23 mouse cellular contexts compared by ENCODE assay signal in the genomic region with DNA sequence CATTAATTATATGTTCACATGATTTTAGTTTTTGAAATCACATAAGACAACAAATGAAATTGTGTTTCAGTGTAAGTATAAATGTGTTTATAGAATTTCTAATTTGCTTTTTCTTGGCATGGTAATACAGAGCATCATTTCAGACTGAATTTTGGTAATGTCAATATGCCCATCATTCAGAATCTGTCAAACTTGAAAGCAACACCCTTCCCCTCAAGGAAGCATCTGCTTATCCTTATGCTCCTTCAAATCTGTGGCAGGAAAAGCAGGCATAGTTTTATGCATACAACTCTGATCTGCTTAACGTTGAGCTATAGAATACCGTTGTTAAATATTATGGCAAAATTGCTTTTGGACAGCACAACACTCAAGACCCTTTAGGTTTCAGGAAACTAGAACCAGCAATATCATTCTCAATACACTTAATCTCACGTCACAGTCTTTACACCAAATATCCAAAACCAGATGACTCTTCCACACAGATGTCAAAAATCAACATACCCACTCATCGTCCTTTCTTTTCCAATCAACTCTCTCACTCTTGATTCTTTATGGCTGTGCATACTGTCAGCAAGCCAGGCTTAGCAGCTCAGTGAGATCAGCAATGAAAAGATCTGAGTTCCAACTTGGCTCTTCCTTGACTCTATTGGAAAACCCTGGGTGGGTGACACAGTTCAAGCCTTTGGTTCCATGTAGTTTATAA.
"Had no signal": no experiment of that assay in that cellular context is flagged by ENCODE, and none has a peak within 500 bp of the region (broad histone marks: within the 10 kb centered on the region; RNA-seq: fewer than 3 reads in every experiment).

No protein-coding gene starts in this region.

- H3K9me3 ChIP-seq: limb, embryonic 15.5 days; midbrain, embryonic 12.5 days; midbrain, embryonic 15.5 days; neural tube, embryonic 12.5 days had no signal

- H3K36me3 ChIP-seq: midbrain, embryonic 15.5 days; neural tube, embryonic 15.5 days had no signal

- ATAC-seq: liver, postnatal 0 days; lung, postnatal 0 days; midbrain, embryonic 15.5 days had no signal

- H3K4me2 ChIP-seq: limb, embryonic 12.5 days; limb, embryonic 15.5 days; liver, embryonic 11.5 days; lung, embryonic 14.5 days; midbrain, embryonic 12.5 days; midbrain, embryonic 15.5 days; neural tube, embryonic 12.5 days; neural tube, embryonic 15.5 days had no signal

- DNase-seq: kidney, postnatal 36 days; layer of hippocampus, adult 9-11 months; left cerebral cortex, postnatal 4 days; liver, postnatal 0 days; lung, embryonic 14.5 days; right cerebral cortex, adult 18-20 months; right cerebral cortex, postnatal 14 days; right cerebral cortex, postnatal 4 days; thymus, adult 2 months; thymus, postnatal 14 days; thymus, postnatal 4 days had no signal

- H3K9ac ChIP-seq: limb, embryonic 12.5 days; limb, embryonic 15.5 days; liver, embryonic 14.5 days; liver, postnatal 0 days; lung, embryonic 14.5 days; midbrain, embryonic 12.5 days; midbrain, embryonic 15.5 days; neural tube, embryonic 12.5 days; neural tube, embryonic 15.5 days had no signal

- H3K27ac ChIP-seq: kidney, postnatal 0 days; limb, embryonic 12.5 days; limb, embryonic 15.5 days; liver, embryonic 14.5 days; macrophage; midbrain, embryonic 12.5 days; midbrain, embryonic 15.5 days; neural tube, embryonic 12.5 days; neural tube, embryonic 15.5 days; stomach, postnatal 0 days had no signal

- H3K4me1 ChIP-seq: limb, embryonic 12.5 days; limb, embryonic 15.5 days; midbrain, embryonic 12.5 days; midbrain, embryonic 15.5 days; neural tube, embryonic 12.5 days; neural tube, embryonic 15.5 days had no signal

- H3K27me3 ChIP-seq: limb, embryonic 12.5 days; limb, embryonic 15.5 days; midbrain, embryonic 12.5 days; midbrain, embryonic 15.5 days; neural tube, embryonic 12.5 days; neural tube, embryonic 15.5 days had no signal

- H3K4me3 ChIP-seq: limb, embryonic 12.5 days; limb, embryonic 15.5 days; midbrain, embryonic 12.5 days; midbrain, embryonic 15.5 days; neural tube, embryonic 12.5 days; neural tube, embryonic 15.5 days had no signal
